Mouse (Mus musculus) forebrain, postnatal 0 days (tissue): ENCODE measurements around the gene Tm2d3. TPM values are rescaled to one million over a fixed set of nuclear protein-coding genes. Genes with fewer than 3 reads are reported as not detected.
A peak's percentile ranks its signal among the peaks of the same experiment; 100 is the strongest.

Experiments used
- ATAC-seq: fragments of 200-750 bp; cut with Nextera tagmentation; 2 replicates; pipeline ENCODE4 v1.8.0; 2017; ENCODE audit warnings: mild to moderate bottlenecking, moderate library complexity
- DNase-seq: peaks from one replicate; pipeline ENCODE4 v3.0.0-alpha.2; 2015
- H3K27ac ChIP-seq: fragments of 300-500 bp; sonication (generic); 2 replicates; pipeline ENCODE4 v1.5.1; 2014; ENCODE audit warnings: low read depth, mild to moderate bottlenecking, antibody characterized with exemption, low read length, moderate library complexity, mixed read lengths
- H3K27me3 ChIP-seq: fragments of 300-500 bp; sonication (generic); 2 replicates; pipeline ENCODE4 v1.6.1; 2014; ENCODE audit warnings: mild to moderate bottlenecking, low read length, mixed read lengths; ENCODE audit not compliant: insufficient read depth
- H3K36me3 ChIP-seq: fragments of 300-500 bp; sonication (generic); 2 replicates; pipeline ENCODE4 v1.6.1; 2014; ENCODE audit warnings: mild to moderate bottlenecking, moderate library complexity; ENCODE audit not compliant: insufficient read depth
- H3K4me1 ChIP-seq: fragments of 300-500 bp; sonication (generic); 2 replicates; pipeline ENCODE4 v1.6.1; 2014; ENCODE audit warnings: antibody characterized with exemption; ENCODE audit not compliant: insufficient read depth
- H3K4me2 ChIP-seq: fragments of 300-500 bp; sonication (generic); 2 replicates; pipeline ENCODE4 v1.6.1; 2014; ENCODE audit warnings: low read depth, mild to moderate bottlenecking, moderate library complexity
- H3K4me3 ChIP-seq: fragments of 300-500 bp; sonication (generic); 2 replicates; pipeline ENCODE4 v1.5.1; 2014; ENCODE audit warnings: low read depth, low read length, mixed read lengths
- H3K9ac ChIP-seq: fragments of 300-500 bp; sonication (generic); 2 replicates; pipeline ENCODE4 v1.6.1; 2014; ENCODE audit warnings: mild to moderate bottlenecking
- H3K9me3 ChIP-seq: fragments of 300-500 bp; sonication (generic); 2 replicates; pipeline ENCODE4 v1.6.1; 2016; ENCODE audit warnings: low read length
- CTCF ChIP-seq: sonication (generic); IDR thresholded peaks from 2 replicates; pipeline ENCODE4 v1.5.1; 2016; ENCODE audit warnings: antibody characterized with exemption, control low read depth, low read depth
- WGBS: fragments of 180-500 bp; shearing (Covaris S2); extraction: QIAGEN DNeasy Blood & Tissue Kit; methylation state at CpG from one replicate; pipeline ENCODE4 v1.1.7; 2014; 5-methylcytosine and 5-hydroxymethylcytosine counted together
- polyA plus RNA-seq: library from polyadenylated mRNA; unstranded; fragments of >200 nt; fragmentation: Nextera tagmentation; extraction: Ambion mirVana; gene quantifications from 2 replicates; pipeline ENCODE4 v1.2.1, GENCODE M21; 2015
- total RNA-seq: library from RNA; depleted of rRNA; stranded (reverse); fragments of >200 nt; gene quantifications from 2 replicates; pipeline ENCODE4 v1.2.3, GENCODE M21; 2014; rRNA removed

Gene Tm2d3
- total RNA-seq (68.9 and 94.6 TPM in 2 replicates), polyA plus RNA-seq (105 and 118 TPM in 2 replicates)

GRCm38 (mm10) chr7:65690869-65691268, at the start of gene Tm2d3:
Gene Tm2d3, plus strand, starts transcription at chr7:65691169.
- no peak for ATAC-seq
- whole genome bisulfite sequencing, result 89% methylated on average over 7 of the region's 7 CpGs
- H3K9me3 ChIP-seq, result no peaks in the 10 kb centered on the region
- no peak within 1 kb of the TSS for H3K9ac ChIP-seq
- no peak within 1 kb of the TSS for H3K27ac ChIP-seq
- H3K4me2 ChIP-seq, result no peak within 1 kb of the TSS
- DNase-seq, result no peak
- peaks cover 17% of the 10 kb centered on the region; the same call in 1 of the 2 replicates for H3K36me3 ChIP-seq
- H3K27me3 ChIP-seq, result no peaks in the 10 kb centered on the region
- no peak within 1 kb of the TSS for H3K4me3 ChIP-seq
- H3K4me1 ChIP-seq, result peaks cover 7% of the 10 kb centered on the region; the same call in 1 of the 2 replicates
- no peak for TF ChIP-seq CTCF

- ATAC-seq (no peak), DNase-seq (peak; percentile 66)
- WGBS, result 68% methylated on average over 6 of the region's 6 CpGs
- Histone ChIP-seq H3K4me3 (no peak overlapping the region), H3K27me3 (no peaks in the 10 kb centered on the region; the same call in 1 of the 2 replicates), H3K9ac (no peak overlapping the region), H3K27ac (no peak overlapping the region), H3K4me2 (no peak overlapping the region), H3K9me3 (no peaks in the 10 kb centered on the region), H3K36me3 (no peaks in the 10 kb centered on the region; the same call in 1 of the 2 replicates), H3K4me1 (no peaks in the 10 kb centered on the region; the same call in 1 of the 2 replicates)
- peak; percentile 82 for TF ChIP-seq CTCF
Observed at GRCm38 (mm10) chr7:65642371-65643304, 48.3 kb upstream of the Tm2d3 start.

- peak overlapping the region; percentile 71 for H3K9ac ChIP-seq
- 28% methylated on average over 6 of the region's 6 CpGs for WGBS
- H3K4me1 ChIP-seq, result no peaks in the 10 kb centered on the region; the same call in 1 of the 2 replicates
- DNase-seq, result no peak
- H3K36me3 ChIP-seq, result no peaks in the 10 kb centered on the region; the same call in 1 of the 2 replicates
- H3K4me2 ChIP-seq, result peak overlapping the region; percentile 75
- peak overlapping the region; percentile 66 for H3K4me3 ChIP-seq
- H3K27me3 ChIP-seq, result no peaks in the 10 kb centered on the region; the same call in 1 of the 2 replicates
- no peak overlapping the region for H3K27ac ChIP-seq
- peak; percentile 27; the same call in 1 of the 2 replicates for TF ChIP-seq CTCF
- no peak for ATAC-seq
- H3K9me3 ChIP-seq, result no peaks in the 10 kb centered on the region
Observed at GRCm38 (mm10) chr7:65643861-65644421, 47.0 kb upstream of the Tm2d3 start.

- peaks cover 4% of the 10 kb centered on the region; the same call in 1 of the 2 replicates for H3K36me3 ChIP-seq
- H3K27me3 ChIP-seq, result no peaks in the 10 kb centered on the region; the same call in 1 of the 2 replicates
- H3K4me2 ChIP-seq, result peak within 1 kb of the TSS; percentile 75
- TF ChIP-seq CTCF, result peak; percentile 60
- H3K4me3 ChIP-seq, result peak within 1 kb of the TSS; percentile 66
- peak within 1 kb of the TSS; percentile 71 for H3K9ac ChIP-seq
- WGBS, result 1% methylated on average over 64 of the region's 64 CpGs
- no peaks in the 10 kb centered on the region for H3K9me3 ChIP-seq
- no peaks in the 10 kb centered on the region; the same call in 1 of the 2 replicates for H3K4me1 ChIP-seq
- peak; percentile 95 for ATAC-seq
- H3K27ac ChIP-seq, result peak within 1 kb of the TSS; percentile 80
- peak; percentile 94 for DNase-seq
Observed at GRCm38 (mm10) chr7:65644643-65645351, 46.2 kb upstream of the Tm2d3 start, which contains the start of gene Tarsl2. Gene Tarsl2, plus strand, starts transcription at chr7:65644898.

DNA sequence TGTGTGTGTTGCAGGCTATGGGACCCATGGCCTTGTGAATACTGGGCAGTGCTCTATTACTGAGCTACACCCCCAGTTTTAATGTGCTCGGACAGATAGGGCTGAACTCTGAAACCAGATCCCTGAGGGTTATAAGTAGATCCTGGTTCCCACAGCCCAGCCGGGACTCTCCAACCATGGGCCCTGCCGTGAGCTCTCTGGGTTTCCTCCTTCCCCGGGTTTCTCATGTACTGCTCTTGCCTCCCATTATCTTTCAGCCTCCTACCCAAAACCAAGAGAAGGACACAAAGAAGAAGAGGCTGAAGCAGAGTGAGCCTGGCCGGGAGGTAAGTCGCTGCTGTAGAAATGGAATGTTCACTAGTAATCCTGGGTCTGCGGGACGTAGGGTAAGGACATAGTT, 45.0 kb upstream of the Tm2d3 start:
- Histone ChIP-seq H3K36me3 (peaks cover 7% of the 10 kb centered on the region; the same call in 1 of the 2 replicates), H3K9ac (no peak overlapping the region), H3K4me3 (no peak overlapping the region), H3K27ac (no peak overlapping the region), H3K9me3 (no peaks in the 10 kb centered on the region), H3K27me3 (no peaks in the 10 kb centered on the region; the same call in 1 of the 2 replicates), H3K4me1 (no peaks in the 10 kb centered on the region; the same call in 1 of the 2 replicates), H3K4me2 (no peak overlapping the region)
- TF ChIP-seq CTCF, result no peak
- DNase-seq (no peak), ATAC-seq (no peak)
- WGBS, result 83% methylated on average over 8 of the region's 8 CpGs

- Histone ChIP-seq H3K27me3 (no peaks in the 10 kb centered on the region), H3K27ac (no peak overlapping the region), H3K36me3 (peaks cover 24% of the 10 kb centered on the region), H3K4me1 (no peaks in the 10 kb centered on the region; the same call in 1 of the 2 replicates), H3K9ac (no peak overlapping the region), H3K4me2 (no peak overlapping the region), H3K9me3 (no peaks in the 10 kb centered on the region), H3K4me3 (no peak overlapping the region)
- no peak for ATAC-seq
- WGBS, result 94% methylated on average over 4 of the region's 4 CpGs
- no peak for DNase-seq
- no peak for TF ChIP-seq CTCF
Observed at GRCm38 (mm10) chr7:65650662-65651061, 40.3 kb upstream of the Tm2d3 start.
